Comparison of ENCODE assay signal across 20 mouse cellular contexts in the genomic region with DNA sequence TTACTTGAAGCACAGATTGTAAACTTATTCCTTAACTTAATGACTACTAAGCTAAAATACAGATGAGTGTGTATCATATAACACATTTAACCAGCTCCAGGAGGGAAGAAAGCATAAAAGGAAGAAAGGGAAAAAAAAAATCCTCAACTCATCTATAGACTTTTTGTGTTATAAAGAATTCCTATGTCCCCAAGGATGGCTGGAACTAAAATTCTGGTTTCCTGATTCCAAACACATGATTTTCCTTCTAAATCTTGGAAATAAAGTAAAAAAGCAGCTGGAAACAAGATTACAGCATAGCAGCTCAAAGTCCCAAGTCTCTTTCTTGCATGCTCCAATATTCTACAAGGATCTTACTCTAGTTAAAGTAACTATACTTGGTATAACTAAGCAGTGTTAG. TPM values are rescaled to one million over a fixed set of nuclear protein-coding genes. Genes with fewer than 3 reads are reported as not detected.
"Had no signal": no experiment of that assay in that cellular context is flagged by ENCODE, and none has a peak within 500 bp of the region (broad histone marks: within the 10 kb centered on the region; RNA-seq: fewer than 3 reads in every experiment).

No protein-coding gene starts in this region.

- H3K9me3 ChIP-seq: midbrain, embryonic 10.5 days; midbrain, embryonic 12.5 days; neural tube, embryonic 13.5 days; neural tube, embryonic 15.5 days had no signal

- DNase-seq: lung, embryonic 14.5 days; lung, postnatal 10 days; lung, postnatal 4 days; midbrain, embryonic 14.5 days; retina, postnatal 1 day; right cerebral cortex, adult 18-20 months; right cerebral cortex, postnatal 25 days; right cerebral cortex, postnatal 4 days; spleen, adult 18-20 months; thymus, adult 18-20 months; thymus, postnatal 14 days; thymus, postnatal 36 days had no signal

- H3K27ac ChIP-seq: midbrain, embryonic 10.5 days; midbrain, embryonic 12.5 days; neural tube, embryonic 13.5 days; neural tube, embryonic 15.5 days had no signal

- H3K27me3 ChIP-seq: midbrain, embryonic 12.5 days; neural tube, embryonic 13.5 days; neural tube, embryonic 15.5 days had no signal

- ATAC-seq: midbrain, embryonic 16.5 days had no signal

- H3K4me2 ChIP-seq: lung, embryonic 14.5 days; midbrain, embryonic 12.5 days; neural tube, embryonic 13.5 days; neural tube, embryonic 15.5 days had no signal

- H3K9ac ChIP-seq: lung, embryonic 14.5 days; midbrain, embryonic 12.5 days; neural tube, embryonic 13.5 days; neural tube, embryonic 15.5 days had no signal

- H3K4me3 ChIP-seq: midbrain, embryonic 10.5 days; midbrain, embryonic 12.5 days; myocyte; neural tube, embryonic 13.5 days; neural tube, embryonic 15.5 days had no signal

- H3K36me3 ChIP-seq: midbrain, embryonic 12.5 days; neural tube, embryonic 13.5 days; neural tube, embryonic 15.5 days had no signal

- H3K4me1 ChIP-seq: midbrain, embryonic 10.5 days; midbrain, embryonic 12.5 days; neural tube, embryonic 13.5 days; neural tube, embryonic 15.5 days had no signal

RNA-seq across cellular contexts. Expression of a gene that starts 21.3 kb away (rescaled TPM):
- polyA plus RNA-seq: small intestine, adult 2 months had no signal

RNA-seq across cellular contexts. Expression of a gene that starts 59.4 kb away (rescaled TPM):
- polyA plus RNA-seq: neural tube, embryonic 11.5 days had no signal
